Mouse (Mus musculus): ENCODE measurements at regions not wholly inside any gene's neighbourhood (a gene's known extent, or its start where the extent isn't known, plus 50 kb on each side); places are given as distances from the start of the nearest gene placed in this dataset.

DNA sequence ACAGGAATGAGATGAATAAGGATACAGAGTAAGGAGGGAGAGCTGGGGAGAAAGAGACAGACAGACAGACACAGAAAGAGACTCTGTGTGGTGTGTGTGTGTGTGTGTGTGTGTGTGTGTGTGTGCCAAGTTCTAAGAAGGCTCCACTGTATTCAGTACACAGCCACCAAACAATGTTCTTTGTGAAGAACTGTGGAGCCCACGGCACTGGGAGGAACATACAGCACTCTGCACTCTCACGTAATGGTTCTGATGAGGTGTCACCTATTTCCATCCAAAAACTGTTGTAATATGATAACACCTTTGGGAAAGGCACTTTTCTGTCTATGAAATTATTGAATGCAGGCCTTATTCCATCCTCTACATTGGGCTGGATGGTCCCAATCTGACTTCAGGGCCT, 184.8 kb upstream of the Meox2 start:
- no peak for TF ChIP-seq CTCF (IDR thresholded peaks at IDR 0.05; ENCODE audit: extremely low read depth, insufficient read depth, insufficient read length, insufficient replicate concordance)
- no peak for TF ChIP-seq POLR2A (IDR thresholded peaks at IDR 0.05; ENCODE audit: low read depth, low read length)
- no peak overlapping the region for H3K4me3 ChIP-seq (ENCODE audit: extremely low read depth, insufficient read depth, insufficient read length)
- H3K36me3 ChIP-seq (ENCODE audit: control insufficient read depth, insufficient read depth, low read length) = no peaks in the 10 kb centered on the region
- H3K27ac ChIP-seq (ENCODE audit: insufficient read depth, low read length) = no peak overlapping the region
- no peak for DNase-seq (ENCODE audit: low read depth in 1 of 2, low spot score in 2 of 2)
- H3K27me3 ChIP-seq (ENCODE audit: control insufficient read depth, insufficient read depth, low read length) = no peaks in the 10 kb centered on the region
- WGBS = 87% methylated on average over 2 of the region's 2 CpGs
- H3K4me1 ChIP-seq (ENCODE audit: control insufficient read depth, insufficient read depth, insufficient read length) = peaks cover 3% of the 10 kb centered on the region

- no peak overlapping the region for H3K4me3 ChIP-seq (ENCODE audit: extremely low read depth, insufficient read depth, insufficient read length)
- no peak for DNase-seq (ENCODE audit: low read depth in 1 of 2, low spot score in 2 of 2)
- WGBS = 16% methylated on average over 4 of the region's 4 CpGs
- H3K27ac ChIP-seq (ENCODE audit: insufficient read depth, low read length) = no peak overlapping the region
- TF ChIP-seq CTCF (IDR thresholded peaks at IDR 0.05; ENCODE audit: extremely low read depth, insufficient read depth, insufficient read length, insufficient replicate concordance) = no peak
- no peak for TF ChIP-seq POLR2A (IDR thresholded peaks at IDR 0.05; ENCODE audit: low read depth, low read length)
- peaks cover 4% of the 10 kb centered on the region for H3K4me1 ChIP-seq (ENCODE audit: control insufficient read depth, insufficient read depth, insufficient read length)
- no peaks in the 10 kb centered on the region for H3K27me3 ChIP-seq (ENCODE audit: control insufficient read depth, insufficient read depth, low read length)
- no peaks in the 10 kb centered on the region for H3K36me3 ChIP-seq (ENCODE audit: control insufficient read depth, insufficient read depth, low read length)
Measured at GRCm38 (mm10) chr12:36926225-36926624, 182.1 kb upstream of the Meox2 start.

DNA sequence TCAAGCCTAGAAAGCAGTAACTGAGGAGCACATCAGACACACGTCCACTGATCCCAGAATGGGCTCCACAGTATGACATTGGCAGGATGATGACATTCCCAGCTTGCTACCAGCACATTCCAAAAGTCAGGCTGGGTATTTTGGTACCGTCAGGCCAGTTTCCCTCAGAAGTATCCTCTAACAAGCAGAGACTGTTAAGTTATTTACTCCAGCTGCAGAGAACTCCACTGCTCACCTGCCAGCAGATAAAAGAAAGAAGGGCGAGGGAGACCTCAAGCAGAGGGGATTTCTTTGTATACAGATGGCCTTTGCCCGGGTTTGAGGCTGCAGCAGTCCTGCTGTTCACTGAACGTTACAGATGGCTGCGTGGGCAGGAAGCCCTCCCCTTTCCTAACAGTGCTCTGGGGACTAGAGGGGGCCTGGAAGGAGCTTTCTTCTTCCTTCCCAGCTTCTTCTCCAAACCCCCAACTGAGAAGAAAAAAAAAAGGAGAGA, 175.2 kb upstream of the Meox2 start:
- DNase-seq (ENCODE audit: low read depth in 1 of 2, low spot score in 2 of 2) = peak in 1 of 2 experiments; percentile 6

GRCm38 (mm10) chr12:36943903-36944302, 164.4 kb upstream of the Meox2 start:
- Histone ChIP-seq H3K27ac (ENCODE audit: insufficient read depth, low read length) (no peak overlapping the region), H3K36me3 (ENCODE audit: control insufficient read depth, insufficient read depth, low read length) (no peaks in the 10 kb centered on the region), H3K4me3 (ENCODE audit: extremely low read depth, insufficient read depth, insufficient read length) (no peak overlapping the region), H3K4me1 (ENCODE audit: control insufficient read depth, insufficient read depth, insufficient read length) (no peaks in the 10 kb centered on the region), H3K27me3 (ENCODE audit: control insufficient read depth, insufficient read depth, low read length) (no peaks in the 10 kb centered on the region)
- 95% methylated on average over 1 of the region's 1 CpGs for WGBS
- no peak for DNase-seq (ENCODE audit: low read depth in 1 of 2, low spot score in 2 of 2)
- TF ChIP-seq CTCF (IDR thresholded peaks at IDR 0.05; ENCODE audit: extremely low read depth, insufficient read depth, insufficient read length, insufficient replicate concordance) (no peak), POLR2A (IDR thresholded peaks at IDR 0.05; ENCODE audit: low read depth, low read length) (no peak)

More for the DNA sequence above, 175.2 kb upstream of the Meox2 start:
- WGBS = 14% methylated on average over 6 of the region's 6 CpGs
- Histone ChIP-seq H3K4me1 (ENCODE audit: control insufficient read depth, insufficient read depth, insufficient read length) (peaks cover 9% of the 10 kb centered on the region; the same call in 1 of the 2 replicates), H3K27ac (ENCODE audit: insufficient read depth, low read length) (no peak overlapping the region), H3K27me3 (ENCODE audit: control insufficient read depth, insufficient read depth, low read length) (no peaks in the 10 kb centered on the region), H3K4me3 (ENCODE audit: extremely low read depth, insufficient read depth, insufficient read length) (no peak overlapping the region), H3K36me3 (ENCODE audit: control insufficient read depth, insufficient read depth, low read length) (no peaks in the 10 kb centered on the region)
- TF ChIP-seq CTCF (IDR thresholded peaks at IDR 0.05; ENCODE audit: extremely low read depth, insufficient read depth, insufficient read length, insufficient replicate concordance) = no peak
- TF ChIP-seq POLR2A (IDR thresholded peaks at IDR 0.05; ENCODE audit: low read depth, low read length) = no peak

- Histone ChIP-seq H3K27me3 (ENCODE audit: control insufficient read depth, insufficient read depth, low read length) (no peaks in the 10 kb centered on the region), H3K27ac (ENCODE audit: insufficient read depth, low read length) (no peak overlapping the region), H3K4me3 (ENCODE audit: extremely low read depth, insufficient read depth, insufficient read length) (no peak overlapping the region), H3K36me3 (ENCODE audit: control insufficient read depth, insufficient read depth, low read length) (no peaks in the 10 kb centered on the region), H3K4me1 (ENCODE audit: control insufficient read depth, insufficient read depth, insufficient read length) (no peaks in the 10 kb centered on the region)
- DNase-seq (ENCODE audit: low read depth in 1 of 2, low spot score in 2 of 2) = no peak
- WGBS = 69% methylated on average over 1 of the region's 1 CpGs
- TF ChIP-seq POLR2A (IDR thresholded peaks at IDR 0.05; ENCODE audit: low read depth, low read length) (no peak), CTCF (IDR thresholded peaks at IDR 0.05; ENCODE audit: extremely low read depth, insufficient read depth, insufficient read length, insufficient replicate concordance) (no peak)
Measured at GRCm38 (mm10) chr12:36945964-36946363, 162.4 kb upstream of the Meox2 start.

GRCm38 (mm10) chr12:36947902-36948301, 160.4 kb upstream of the Meox2 start:
- no peak for DNase-seq (ENCODE audit: low read depth in 1 of 2, low spot score in 2 of 2)
- Histone ChIP-seq H3K27me3 (ENCODE audit: control insufficient read depth, insufficient read depth, low read length) (no peaks in the 10 kb centered on the region), H3K36me3 (ENCODE audit: control insufficient read depth, insufficient read depth, low read length) (no peaks in the 10 kb centered on the region), H3K27ac (ENCODE audit: insufficient read depth, low read length) (no peak overlapping the region), H3K4me1 (ENCODE audit: control insufficient read depth, insufficient read depth, insufficient read length) (no peaks in the 10 kb centered on the region), H3K4me3 (ENCODE audit: extremely low read depth, insufficient read depth, insufficient read length) (no peak overlapping the region)
- TF ChIP-seq POLR2A (IDR thresholded peaks at IDR 0.05; ENCODE audit: low read depth, low read length) (no peak), CTCF (IDR thresholded peaks at IDR 0.05; ENCODE audit: extremely low read depth, insufficient read depth, insufficient read length, insufficient replicate concordance) (no peak)
- WGBS = 89% methylated on average over 3 of the region's 3 CpGs

DNA sequence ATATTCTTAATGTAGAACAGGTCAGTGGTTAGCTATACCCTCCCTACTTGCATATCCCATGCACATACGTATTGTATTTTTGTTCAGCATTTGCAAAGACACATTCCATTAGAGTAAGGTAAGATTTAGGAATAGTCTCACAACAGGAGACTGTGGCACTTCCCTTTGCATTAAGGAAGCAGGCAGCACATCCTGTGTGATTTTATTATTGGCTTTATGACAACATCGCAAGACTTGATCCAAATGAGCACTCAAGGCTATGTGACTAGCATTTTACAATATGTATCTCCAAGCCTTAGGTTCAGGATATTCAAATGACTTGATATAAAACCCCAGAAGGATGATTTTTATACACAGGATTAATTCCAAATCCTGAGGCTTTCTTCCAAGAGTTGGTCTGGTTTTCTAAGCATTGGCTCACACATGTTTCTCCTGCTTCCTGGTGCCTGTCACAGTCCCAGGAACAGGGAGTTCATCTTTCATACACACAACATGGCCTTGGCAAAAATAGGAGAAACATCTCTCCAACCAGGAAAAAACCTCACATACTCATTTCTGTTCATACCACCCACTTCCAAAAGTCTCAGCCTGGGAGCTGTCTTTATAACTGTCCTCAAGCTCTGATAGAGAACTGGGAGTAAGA, 159.1 kb upstream of the Meox2 start:
- Histone ChIP-seq H3K27ac (ENCODE audit: insufficient read depth, low read length) (no peak overlapping the region), H3K4me3 (ENCODE audit: extremely low read depth, insufficient read depth, insufficient read length) (no peak overlapping the region), H3K36me3 (ENCODE audit: control insufficient read depth, insufficient read depth, low read length) (no peaks in the 10 kb centered on the region), H3K27me3 (ENCODE audit: control insufficient read depth, insufficient read depth, low read length) (no peaks in the 10 kb centered on the region), H3K4me1 (ENCODE audit: control insufficient read depth, insufficient read depth, insufficient read length) (no peaks in the 10 kb centered on the region)
- DNase-seq (ENCODE audit: low read depth in 1 of 2, low spot score in 2 of 2) = no peak
- TF ChIP-seq CTCF (IDR thresholded peaks at IDR 0.05; ENCODE audit: extremely low read depth, insufficient read depth, insufficient read length, insufficient replicate concordance) (no peak), POLR2A (IDR thresholded peaks at IDR 0.05; ENCODE audit: low read depth, low read length) (no peak)
- 86% methylated on average over 2 of the region's 2 CpGs for WGBS

Measured in spleen, adult 2 months (tissue).